Mouse (Mus musculus): Measurements from ENCODE around the gene Kirrel. TPM values are rescaled to one million over a fixed set of nuclear protein-coding genes. Genes with fewer than 3 reads are reported as not detected.
"Not testable (repeated sequence)": the region's sequence is repeated elsewhere in the genome, so short reads cannot be mapped to it uniquely, and the experiment has no call there.

Gene Kirrel
- polyA plus RNA-seq, 1 experiment from 2014 or later = 6.5 TPM

DNA sequence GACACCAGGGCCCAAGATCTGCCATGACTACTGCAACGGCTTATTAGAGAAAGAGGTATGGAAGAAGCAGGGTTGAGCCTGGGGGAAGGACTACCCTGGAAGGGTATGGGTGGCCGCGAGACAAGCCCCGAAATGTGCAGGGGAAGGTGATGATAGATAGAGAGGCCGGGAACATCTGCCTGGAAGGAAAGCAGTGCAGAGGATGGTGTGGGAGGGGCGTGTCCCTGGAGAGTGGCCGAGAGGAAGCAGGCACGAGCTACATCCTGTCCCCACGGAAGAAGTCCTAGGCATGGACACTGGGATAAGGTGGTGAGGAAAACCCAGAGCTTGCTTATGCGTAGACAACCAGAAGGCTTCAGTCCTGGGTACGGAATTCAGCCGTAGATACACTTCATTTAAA, 56.9 kb downstream of the Kirrel start:
- H3K27me3 ChIP-seq = no peaks in the 10 kb centered on the region
- H3K9me3 ChIP-seq = no peaks in the 10 kb centered on the region
- no peak overlapping the region for H3K4me2 ChIP-seq
- WGBS = 71% methylated on average over 12 of the region's 12 CpGs
- H3K36me3 ChIP-seq = no peaks in the 10 kb centered on the region
- H3K4me1 ChIP-seq (replicated peaks) = peaks cover 18% of the 10 kb centered on the region
- no peak overlapping the region for H3K4me3 ChIP-seq
- peak; percentile 35; the same call in 1 of the 2 replicates for ATAC-seq (ENCODE audit: low FRiP score, low read depth)
- no peak overlapping the region for H3K9ac ChIP-seq
- peak overlapping the region; percentile 14; the same call in 1 of the 2 replicates for H3K27ac ChIP-seq (replicated peaks)

DNA sequence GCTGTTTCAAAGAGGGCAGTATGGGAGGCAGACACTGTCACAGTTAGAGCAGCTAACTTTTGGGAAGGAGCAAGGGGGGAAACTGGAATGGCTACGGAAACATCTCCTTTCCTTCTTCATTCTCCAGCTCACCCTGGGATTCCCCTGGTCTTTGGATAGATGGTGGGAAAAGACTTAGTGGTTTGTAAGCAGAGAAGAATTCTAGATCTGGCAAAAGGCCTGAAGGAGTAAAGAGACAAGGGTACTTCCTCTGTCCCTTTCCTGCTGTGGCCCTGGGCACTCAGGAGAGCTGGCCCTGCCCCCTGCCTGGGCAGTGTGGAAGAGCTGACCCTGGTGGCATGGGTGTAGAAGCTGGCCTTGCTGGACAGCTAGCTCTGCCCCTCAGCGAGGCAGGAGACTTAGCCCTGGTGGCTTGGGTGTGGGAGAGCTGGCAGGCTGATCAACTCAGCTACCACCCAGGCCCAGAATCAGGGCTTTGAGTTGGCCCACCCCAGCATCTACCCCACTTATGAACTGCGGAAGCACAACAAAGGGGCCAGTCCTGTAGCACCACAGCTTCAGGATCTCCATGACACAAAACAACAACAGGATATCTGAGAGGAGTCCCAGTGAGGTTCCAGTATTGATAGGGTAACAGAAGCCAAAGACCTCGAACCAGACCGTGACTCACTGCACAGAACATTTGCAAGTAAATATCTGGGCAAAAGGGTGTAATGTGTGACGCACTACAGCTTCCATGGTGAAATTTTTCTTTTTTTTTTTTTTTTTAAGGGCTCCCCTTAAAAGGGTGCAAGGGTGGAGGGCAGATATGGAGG, 58.6 kb downstream of the Kirrel start:
- peaks cover 19% of the 10 kb centered on the region for H3K4me1 ChIP-seq (replicated peaks)
- H3K27me3 ChIP-seq = no peaks in the 10 kb centered on the region
- no peaks in the 10 kb centered on the region for H3K36me3 ChIP-seq
- 80% methylated on average over 6 of the region's 6 CpGs for WGBS
- no peak overlapping the region for H3K4me2 ChIP-seq
- H3K4me3 ChIP-seq = no peak overlapping the region
- no peak overlapping the region for H3K9ac ChIP-seq
- no peak for ATAC-seq (ENCODE audit: low FRiP score, low read depth)
- H3K27ac ChIP-seq (replicated peaks) = no peak overlapping the region
- H3K9me3 ChIP-seq = no peaks in the 10 kb centered on the region

DNA sequence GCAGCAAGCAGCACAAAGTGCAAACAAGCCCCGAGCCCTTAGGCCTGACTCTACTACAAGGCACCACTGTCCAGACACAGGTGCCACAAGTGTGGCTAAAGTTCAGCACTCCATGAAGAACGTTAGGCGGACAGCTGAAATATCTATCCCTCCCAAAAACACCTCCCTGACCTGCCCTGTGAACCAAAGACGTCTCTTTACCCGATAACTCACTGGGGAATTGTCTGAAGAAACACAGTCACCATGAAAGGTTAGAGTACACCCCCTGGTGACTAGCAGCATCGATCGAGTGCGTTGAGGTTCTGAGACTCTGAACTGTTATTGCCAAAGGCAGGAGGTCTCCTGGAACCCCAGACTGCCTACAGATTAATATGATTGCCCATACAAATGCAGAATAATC, 59.3 kb downstream of the Kirrel start:
- no peaks in the 10 kb centered on the region for H3K9me3 ChIP-seq
- H3K4me2 ChIP-seq = no peak overlapping the region
- H3K27me3 ChIP-seq = no peaks in the 10 kb centered on the region
- H3K4me1 ChIP-seq (replicated peaks) = peaks cover 24% of the 10 kb centered on the region
- H3K27ac ChIP-seq (replicated peaks) = no peak overlapping the region
- no peak for ATAC-seq (ENCODE audit: low FRiP score, low read depth)
- no peak overlapping the region for H3K4me3 ChIP-seq
- WGBS = 77% methylated on average over 8 of the region's 8 CpGs
- H3K9ac ChIP-seq = no peak overlapping the region
- no peaks in the 10 kb centered on the region for H3K36me3 ChIP-seq

GRCm38 (mm10) chr3:87114801-87115200, 59.7 kb downstream of the Kirrel start:
- no peak overlapping the region for H3K4me3 ChIP-seq
- H3K4me2 ChIP-seq = no peak overlapping the region
- peaks cover 24% of the 10 kb centered on the region for H3K4me1 ChIP-seq (replicated peaks)
- 71% methylated on average over 9 of the region's 9 CpGs for WGBS
- no peaks in the 10 kb centered on the region for H3K27me3 ChIP-seq
- no peak for ATAC-seq (ENCODE audit: low FRiP score, low read depth)
- H3K9ac ChIP-seq = no peak overlapping the region
- no peaks in the 10 kb centered on the region for H3K36me3 ChIP-seq
- H3K27ac ChIP-seq (replicated peaks) = no peak overlapping the region
- no peaks in the 10 kb centered on the region for H3K9me3 ChIP-seq

GRCm38 (mm10) chr3:87113881-87114280, 60.7 kb downstream of the Kirrel start:
- not testable (repeated sequence) for H3K4me2 ChIP-seq; H3K9me3 ChIP-seq; H3K9ac ChIP-seq; H3K27me3 ChIP-seq; H3K4me3 ChIP-seq; ATAC-seq (ENCODE audit: low FRiP score, low read depth); H3K36me3 ChIP-seq; H3K27ac ChIP-seq (replicated peaks)
- WGBS = 75% methylated on average over 1 of the region's 1 CpGs
- H3K4me1 ChIP-seq (replicated peaks) = peaks cover 23% of the 10 kb centered on the region

- H3K27me3 ChIP-seq = no peaks in the 10 kb centered on the region
- ATAC-seq (ENCODE audit: low FRiP score, low read depth) = no peak
- H3K4me3 ChIP-seq = no peak overlapping the region
- no peaks in the 10 kb centered on the region for H3K36me3 ChIP-seq
- peaks cover 6% of the 10 kb centered on the region for H3K4me1 ChIP-seq (replicated peaks)
- H3K27ac ChIP-seq (replicated peaks) = no peak overlapping the region
- H3K9me3 ChIP-seq = no peaks in the 10 kb centered on the region
- WGBS = 58% methylated on average over 3 of the region's 3 CpGs
- H3K4me2 ChIP-seq = no peak overlapping the region
- H3K9ac ChIP-seq = no peak overlapping the region
These were observed 62.3 kb downstream of the Kirrel start for GRCm38 (mm10) chr3:87112264-87112663.

DNA sequence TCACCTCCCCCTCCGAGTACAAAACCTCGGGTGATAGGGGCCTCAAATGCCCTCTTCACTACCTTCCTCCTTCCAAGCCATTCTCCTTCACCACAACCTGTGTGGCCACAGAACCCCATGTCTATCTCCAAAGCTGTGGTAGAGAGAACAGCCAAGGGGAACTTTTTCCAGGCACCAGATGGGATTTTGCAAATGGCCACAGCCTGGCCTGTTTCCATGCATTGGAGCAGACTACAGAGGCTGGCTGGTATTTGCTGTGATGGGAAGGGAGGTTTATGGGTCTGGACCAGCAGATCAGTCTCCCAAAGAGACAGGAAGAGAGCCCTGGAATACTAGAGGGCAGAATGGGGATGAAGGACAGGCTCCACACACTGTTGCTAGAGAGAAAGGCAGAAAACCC, 69.7 kb downstream of the Kirrel start:
- Histone ChIP-seq H3K9ac (no peak overlapping the region), H3K36me3 (no peaks in the 10 kb centered on the region), H3K4me1 (replicated peaks) (peaks cover 21% of the 10 kb centered on the region), H3K27me3 (no peaks in the 10 kb centered on the region), H3K4me2 (no peak overlapping the region), H3K4me3 (no peak overlapping the region), H3K27ac (replicated peaks) (no peak overlapping the region), H3K9me3 (no peaks in the 10 kb centered on the region)
- ATAC-seq (ENCODE audit: low FRiP score, low read depth) = no peak
- WGBS = 82% methylated on average over 2 of the region's 2 CpGs

- Histone ChIP-seq H3K4me2 (no peak overlapping the region), H3K36me3 (no peaks in the 10 kb centered on the region), H3K27ac (replicated peaks) (peak overlapping the region; percentile 55; the same call in 1 of the 2 replicates), H3K27me3 (no peaks in the 10 kb centered on the region), H3K9me3 (no peaks in the 10 kb centered on the region), H3K4me1 (replicated peaks) (peaks cover 39% of the 10 kb centered on the region), H3K4me3 (no peak overlapping the region), H3K9ac (no peak overlapping the region)
- WGBS = 16% methylated on average over 7 of the region's 7 CpGs
- ATAC-seq (ENCODE audit: low FRiP score, low read depth) = no peak
These were observed 72.2 kb downstream of the Kirrel start for GRCm38 (mm10) chr3:87102346-87102745.

- H3K36me3 ChIP-seq = no peaks in the 10 kb centered on the region
- H3K4me2 ChIP-seq = no peak overlapping the region
- peaks cover 39% of the 10 kb centered on the region for H3K4me1 ChIP-seq (replicated peaks)
- H3K9ac ChIP-seq = no peak overlapping the region
- no peaks in the 10 kb centered on the region for H3K9me3 ChIP-seq
- 84% methylated on average over 4 of the region's 4 CpGs for WGBS
- no peak overlapping the region for H3K4me3 ChIP-seq
- H3K27ac ChIP-seq (replicated peaks) = no peak overlapping the region
- ATAC-seq (ENCODE audit: low FRiP score, low read depth) = no peak
- no peaks in the 10 kb centered on the region for H3K27me3 ChIP-seq
These were observed 73.6 kb downstream of the Kirrel start for GRCm38 (mm10) chr3:87100911-87101310.

- Histone ChIP-seq H3K27ac (replicated peaks) (peak overlapping the region; percentile 73), H3K9me3 (no peaks in the 10 kb centered on the region), H3K4me1 (replicated peaks) (peaks cover 40% of the 10 kb centered on the region), H3K4me3 (no peak overlapping the region), H3K27me3 (no peaks in the 10 kb centered on the region), H3K36me3 (no peaks in the 10 kb centered on the region), H3K9ac (no peak overlapping the region), H3K4me2 (no peak overlapping the region)
- ATAC-seq (ENCODE audit: low FRiP score, low read depth) = peak; percentile 73
- 61% methylated on average over 19 of the region's 19 CpGs for WGBS
These were observed 76.3 kb downstream of the Kirrel start for GRCm38 (mm10) chr3:87097969-87098946.

GRCm38 (mm10) chr3:87097205-87097604, 77.3 kb downstream of the Kirrel start:
- no peaks in the 10 kb centered on the region for H3K9me3 ChIP-seq
- H3K27ac ChIP-seq (replicated peaks) = peak overlapping the region; percentile 73; the same call in 1 of the 2 replicates
- H3K9ac ChIP-seq = no peak overlapping the region
- H3K4me1 ChIP-seq (replicated peaks) = peaks cover 32% of the 10 kb centered on the region
- 90% methylated on average over 9 of the region's 9 CpGs for WGBS
- H3K36me3 ChIP-seq = no peaks in the 10 kb centered on the region
- no peak for ATAC-seq (ENCODE audit: low FRiP score, low read depth)
- H3K4me2 ChIP-seq = no peak overlapping the region
- no peak overlapping the region for H3K4me3 ChIP-seq
- no peaks in the 10 kb centered on the region for H3K27me3 ChIP-seq

GRCm38 (mm10) chr3:87093718-87094117, 80.8 kb downstream of the Kirrel start:
- Histone ChIP-seq H3K4me1 (replicated peaks) (peaks cover 20% of the 10 kb centered on the region), H3K27ac (replicated peaks) (no peak overlapping the region), H3K36me3 (no peaks in the 10 kb centered on the region), H3K4me3 (no peak overlapping the region), H3K27me3 (no peaks in the 10 kb centered on the region), H3K4me2 (no peak overlapping the region), H3K9ac (no peak overlapping the region), H3K9me3 (no peaks in the 10 kb centered on the region)
- no peak for ATAC-seq (ENCODE audit: low FRiP score, low read depth)
- 74% methylated on average over 6 of the region's 6 CpGs for WGBS
